Mouse (Mus musculus): Measurements from ENCODE around the gene Bloc1s3. TPM values are rescaled to one million over a fixed set of nuclear protein-coding genes. Genes with fewer than 3 reads are reported as not detected.

Bloc1s3 gene
- polyA plus RNA-seq, 1 experiment = 10.3 TPM

DNA sequence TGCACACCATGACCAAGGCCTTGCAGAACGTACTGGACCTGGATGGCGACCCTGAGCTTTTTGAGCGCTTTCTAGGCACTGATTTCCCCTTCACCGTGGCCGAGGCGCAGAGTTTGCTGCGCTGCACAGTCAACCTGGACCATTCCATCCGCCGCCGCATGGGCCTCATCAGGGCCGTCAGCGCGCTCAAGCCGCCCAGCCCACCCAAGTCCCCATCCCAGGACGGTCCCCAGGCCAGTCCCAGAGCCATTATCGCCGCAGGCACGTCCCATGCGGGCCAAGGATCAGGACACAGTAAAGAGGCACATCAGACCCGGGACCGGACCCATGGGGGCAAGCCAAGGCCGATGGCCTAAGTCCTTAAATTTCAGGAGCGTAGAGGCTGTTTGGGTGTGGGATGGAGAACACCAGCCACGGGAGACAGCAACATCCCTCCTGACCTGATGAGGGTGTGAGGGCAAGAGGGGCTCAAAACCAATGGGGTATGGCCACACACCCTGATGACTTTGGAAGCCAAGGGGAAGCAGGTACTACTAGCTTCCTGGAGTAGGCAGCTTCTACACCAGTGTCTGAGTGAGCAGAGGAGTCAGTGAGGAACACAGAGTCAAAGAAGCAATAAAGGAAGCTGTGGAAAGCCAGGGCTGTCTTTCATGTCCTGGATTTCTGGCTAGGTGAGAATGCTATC is 16.4 kb upstream of the Bloc1s3 start:
- no peak for TF ChIP-seq GATA1 (IDR thresholded peaks at IDR 0.05; ENCODE audit: low read length)

DNA sequence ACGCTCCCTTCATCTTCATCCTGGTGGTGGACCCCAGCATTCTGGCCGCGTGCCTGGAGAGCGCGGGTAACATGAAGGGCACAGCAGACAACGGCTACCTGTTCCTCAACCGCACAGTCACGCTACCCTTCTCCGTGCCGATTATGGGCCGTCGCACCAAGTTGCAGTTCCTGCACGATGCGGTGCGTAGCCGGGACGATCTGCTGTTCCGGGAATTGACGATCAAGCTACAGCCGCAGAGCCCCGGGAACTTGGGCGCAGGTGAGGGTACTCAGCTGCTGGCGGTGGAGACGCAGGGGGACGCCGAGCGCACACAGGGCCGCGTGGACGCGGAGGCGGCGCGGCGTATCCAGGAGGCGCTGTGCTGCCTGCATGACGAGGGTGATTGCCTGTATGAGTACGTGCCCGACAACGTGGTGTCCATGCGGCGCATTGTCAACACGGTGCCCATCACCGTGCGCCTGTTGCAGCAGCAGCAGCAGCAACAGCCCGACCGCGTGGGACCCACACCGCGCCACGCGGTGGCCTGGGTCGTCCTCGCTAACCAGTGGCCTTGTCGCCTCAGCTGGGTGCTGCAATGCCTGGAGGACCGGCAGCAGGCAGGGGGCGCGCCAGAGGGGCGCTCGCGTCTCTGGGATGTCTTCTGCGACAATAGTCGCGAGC is 15.7 kb upstream of the Bloc1s3 start:
- no peak for TF ChIP-seq GATA1 (IDR thresholded peaks at IDR 0.05; ENCODE audit: low read length)

DNA sequence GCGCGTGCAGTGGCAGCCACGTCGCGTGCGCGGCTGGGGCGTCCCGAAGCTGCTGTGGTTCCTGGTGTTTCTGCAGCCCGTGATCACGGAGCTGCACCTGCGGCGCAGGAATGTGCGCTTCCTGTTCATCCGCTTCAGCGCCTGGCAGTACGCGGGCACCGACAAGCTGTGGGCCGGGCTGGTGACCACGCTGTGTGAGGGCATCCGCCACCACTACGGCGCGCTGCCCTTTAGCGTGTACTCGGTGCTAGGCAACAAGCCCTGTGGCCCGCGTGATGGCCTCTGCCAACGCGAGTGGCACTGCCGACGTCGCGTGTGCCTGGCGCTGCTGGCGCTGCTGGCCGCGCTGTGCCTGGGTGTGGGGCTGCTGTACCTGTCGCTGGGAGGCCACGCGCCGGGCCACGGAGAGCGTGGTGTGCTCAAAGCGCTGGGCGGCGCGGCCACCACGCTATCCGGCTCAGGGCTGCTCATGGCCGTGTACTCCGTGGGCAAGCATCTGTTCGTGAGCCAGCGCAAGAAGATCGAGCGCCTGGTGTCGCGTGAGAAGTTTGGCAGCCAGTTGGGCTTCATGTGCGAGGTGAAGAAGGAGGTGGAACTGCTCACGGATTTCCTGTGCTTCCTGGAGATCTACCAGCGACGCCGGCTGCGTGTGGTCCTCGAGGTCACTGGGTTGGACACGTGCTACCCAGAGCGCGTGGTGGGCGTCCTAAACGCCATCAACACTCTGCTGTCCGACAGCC is 15.0 kb upstream of the Bloc1s3 start:
- no peak for TF ChIP-seq GATA1 (IDR thresholded peaks at IDR 0.05; ENCODE audit: low read length)

DNA sequence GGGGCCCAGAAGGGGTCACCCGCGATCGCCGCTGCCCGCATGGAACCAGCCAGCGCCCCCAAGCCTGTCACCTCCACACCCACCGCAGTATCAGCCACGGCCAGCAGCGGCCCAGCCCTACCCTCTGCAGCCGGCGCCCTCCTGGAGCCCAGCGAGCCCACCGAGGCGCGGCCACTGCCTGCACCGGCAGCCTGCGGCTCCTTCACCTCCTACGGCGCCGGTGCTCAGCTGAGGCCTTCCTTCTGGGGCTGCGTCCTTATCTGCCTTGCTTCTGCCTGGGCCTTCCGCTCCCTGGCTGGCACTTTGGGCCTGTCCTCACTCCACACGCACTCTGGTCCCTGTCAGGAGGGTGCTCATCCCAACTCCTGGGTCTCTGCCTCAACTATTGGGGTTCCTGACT is 11.9 kb upstream of the Bloc1s3 start:
- no peak for TF ChIP-seq GATA1 (IDR thresholded peaks at IDR 0.05; ENCODE audit: low read length)

DNA sequence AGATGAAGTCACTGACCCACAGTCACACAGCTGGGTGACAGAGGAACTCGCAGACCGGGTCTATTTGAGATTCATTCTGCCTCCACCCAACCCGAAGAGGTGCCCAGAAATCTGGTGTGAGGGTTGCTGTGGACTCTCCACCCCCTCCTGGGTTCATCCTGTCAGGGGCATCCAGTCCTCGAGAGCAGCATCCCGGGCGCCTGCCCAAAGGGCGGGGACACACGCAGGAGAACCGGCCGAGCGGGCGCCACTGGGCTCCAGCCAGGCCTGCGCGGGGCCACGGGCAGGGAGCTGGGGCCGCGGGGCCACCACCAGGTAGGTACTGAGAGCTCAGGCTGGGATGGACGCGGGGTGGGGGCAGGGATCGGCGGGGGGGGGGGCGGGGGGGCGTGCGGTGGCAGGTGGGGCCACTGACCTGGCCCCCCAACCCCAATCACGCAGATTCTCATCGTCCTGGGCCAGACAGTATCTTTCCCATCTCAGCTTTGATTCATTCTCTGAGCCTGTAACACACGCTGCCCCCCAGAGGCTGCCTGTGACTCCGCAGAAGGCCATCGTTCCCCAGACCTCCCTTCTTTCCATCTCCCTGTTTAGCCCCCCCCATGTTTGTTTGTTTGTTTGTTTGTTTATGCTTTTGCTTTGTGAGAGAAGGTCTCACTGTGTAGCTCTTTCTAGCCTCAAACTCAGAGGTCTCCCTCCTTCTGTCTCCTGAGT is 9.6 kb upstream of the Bloc1s3 start, which contains the start of gene Nkpd1:
TSS of gene Nkpd1 (plus strand) at position 187 of the 714 bp plus-strand sequence.
- TF ChIP-seq GATA1 (IDR thresholded peaks at IDR 0.05; ENCODE audit: low read length) = no peak

DNA sequence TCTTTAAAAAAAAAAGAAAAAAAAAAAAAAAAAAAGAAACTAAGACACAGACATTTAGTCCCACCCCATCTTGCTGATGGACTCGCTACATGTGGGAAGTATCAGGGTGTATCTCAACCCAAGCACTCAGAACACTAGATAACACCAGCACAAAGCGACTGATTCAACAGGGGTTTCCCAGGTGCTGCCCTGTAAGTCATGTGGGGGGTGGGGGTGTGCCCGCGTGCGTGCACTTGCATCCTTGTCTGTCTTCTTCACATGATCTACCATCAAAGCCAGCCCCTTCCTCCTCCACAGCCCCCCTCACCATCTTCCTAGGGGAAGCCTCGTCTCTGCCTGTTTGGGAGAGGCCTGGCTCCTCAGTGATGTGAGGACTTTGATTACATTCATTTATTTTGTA is 4.2 kb upstream of the Bloc1s3 start:
- TF ChIP-seq GATA1 (IDR thresholded peaks at IDR 0.05; ENCODE audit: low read length) = no peak

DNA sequence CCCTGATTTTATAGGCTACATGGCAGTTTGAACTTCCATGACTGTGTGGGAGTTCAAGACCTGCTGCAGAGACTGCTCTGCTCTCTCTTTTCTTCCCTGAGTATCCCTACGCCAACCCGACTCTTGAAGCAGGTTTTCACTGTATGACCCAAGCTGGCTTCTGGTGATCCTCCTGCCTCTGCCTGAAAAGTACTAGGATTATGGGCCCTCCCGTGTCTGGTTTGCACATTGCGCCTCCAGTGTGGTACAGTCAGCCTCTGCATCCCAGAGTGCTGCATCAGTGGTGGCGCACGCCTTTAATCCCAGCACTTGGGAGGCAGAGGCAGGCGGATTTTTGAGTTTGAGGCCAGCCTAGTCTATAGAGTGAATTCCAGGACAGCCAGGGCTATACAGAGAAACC is 1.6 kb upstream of the Bloc1s3 start:
- no peak for TF ChIP-seq GATA1 (IDR thresholded peaks at IDR 0.05; ENCODE audit: low read length)

DNA sequence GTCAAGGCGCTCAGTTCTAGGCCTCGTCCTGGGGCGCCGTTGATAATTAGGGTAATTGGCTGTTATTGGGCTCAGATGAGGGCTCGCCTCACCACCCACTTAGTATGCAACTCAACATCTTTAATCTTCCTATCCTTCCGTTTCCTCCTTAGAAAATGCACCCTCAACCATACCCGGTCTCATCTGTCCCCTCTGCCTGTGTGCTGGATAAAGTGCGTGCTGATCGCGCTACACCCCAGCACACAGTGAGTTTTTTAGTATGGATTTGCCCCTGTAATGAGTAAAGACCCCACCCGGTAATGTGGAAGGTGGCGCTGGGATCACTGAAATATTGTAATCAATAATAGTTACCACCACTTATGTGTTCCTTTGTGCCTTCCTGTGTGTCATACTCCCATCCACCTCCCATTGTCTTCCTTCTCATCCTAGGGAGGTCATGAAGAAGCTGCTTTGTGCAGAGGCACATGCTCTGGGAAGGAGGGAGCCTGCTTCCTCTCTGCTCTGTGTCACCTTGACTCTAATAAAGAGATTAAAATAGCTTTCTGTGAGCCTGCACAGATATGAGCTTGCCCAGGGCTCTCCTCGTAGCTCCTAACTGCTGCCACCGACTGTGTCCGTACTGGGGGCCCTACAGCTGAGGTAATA is 879 bp upstream of the Bloc1s3 start:
- TF ChIP-seq GATA1 (IDR thresholded peaks at IDR 0.05; ENCODE audit: low read length) = no peak

DNA sequence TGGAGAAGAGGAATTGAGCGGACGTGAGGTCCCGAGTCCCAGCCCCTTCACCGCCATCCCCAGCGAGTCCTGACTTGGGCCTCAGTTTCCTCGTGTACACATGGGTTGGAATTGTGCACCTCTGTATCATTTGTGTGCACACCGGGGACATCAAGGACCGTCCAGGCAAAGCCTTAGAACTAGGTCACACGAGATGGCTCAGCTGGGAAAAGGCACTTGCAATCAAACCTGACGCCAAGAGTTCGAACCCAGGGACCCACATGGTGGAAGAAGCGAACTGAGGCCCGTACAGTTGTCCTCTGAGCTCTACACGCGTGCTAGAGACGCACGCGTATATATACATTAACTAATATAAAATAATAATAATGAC is 570 bp downstream of the Bloc1s3 start:
- TF ChIP-seq GATA1 (IDR thresholded peaks at IDR 0.05; ENCODE audit: low read length) = no peak

DNA sequence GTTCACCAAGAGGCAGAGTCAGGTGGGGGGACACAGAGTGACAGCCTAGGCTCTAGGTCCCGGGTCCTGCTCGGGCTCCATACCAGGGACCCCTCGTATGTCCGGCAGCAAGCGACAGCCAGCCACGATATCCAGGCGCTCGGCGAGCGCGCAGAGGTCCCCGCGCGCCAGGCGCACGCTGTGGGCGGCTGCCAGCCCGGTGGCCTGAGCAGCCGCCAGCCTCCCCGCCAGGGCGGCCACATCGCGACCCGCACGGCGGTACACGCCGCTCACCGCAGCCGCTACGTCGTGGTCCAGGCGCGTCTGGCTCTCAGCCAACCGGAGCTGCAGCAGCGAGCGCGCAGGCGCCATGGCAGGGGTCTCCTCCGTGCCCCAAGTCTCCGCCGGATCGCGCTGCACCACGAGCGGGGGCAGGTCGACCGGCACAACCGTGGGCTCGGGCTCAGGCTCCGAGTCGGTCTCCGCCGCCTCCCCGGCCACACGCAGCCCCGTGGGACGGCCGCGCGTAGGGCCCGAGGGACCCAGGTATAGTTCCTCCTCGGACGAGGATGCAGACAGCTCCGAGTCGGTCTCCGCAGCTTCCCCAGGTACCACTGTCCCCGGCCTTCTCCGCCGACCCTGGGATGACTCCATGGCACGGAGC is 1.1 kb downstream of the Bloc1s3 start:
- no peak for TF ChIP-seq GATA1 (IDR thresholded peaks at IDR 0.05; ENCODE audit: low read length)

DNA sequence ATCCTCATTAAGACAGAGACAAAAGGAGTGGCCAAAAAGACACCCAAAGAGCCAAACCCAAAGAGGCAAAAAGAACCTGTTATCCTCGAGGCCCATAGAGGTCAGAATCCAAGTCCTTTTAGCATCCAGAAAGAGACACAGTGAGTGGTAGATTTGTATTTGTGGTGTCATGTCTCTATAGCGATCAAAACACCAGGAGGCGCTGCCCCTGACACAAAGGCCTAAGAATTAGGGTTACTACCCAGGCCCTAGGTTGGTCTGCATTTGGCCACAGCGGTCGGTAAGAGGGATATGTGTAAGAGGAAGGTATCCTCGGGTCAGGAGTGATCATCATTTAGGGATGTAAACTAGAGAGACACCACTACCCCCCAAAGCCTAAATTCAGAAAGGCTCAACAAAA is 1.8 kb downstream of the Bloc1s3 start:
- no peak for TF ChIP-seq GATA1 (IDR thresholded peaks at IDR 0.05; ENCODE audit: low read length)

DNA sequence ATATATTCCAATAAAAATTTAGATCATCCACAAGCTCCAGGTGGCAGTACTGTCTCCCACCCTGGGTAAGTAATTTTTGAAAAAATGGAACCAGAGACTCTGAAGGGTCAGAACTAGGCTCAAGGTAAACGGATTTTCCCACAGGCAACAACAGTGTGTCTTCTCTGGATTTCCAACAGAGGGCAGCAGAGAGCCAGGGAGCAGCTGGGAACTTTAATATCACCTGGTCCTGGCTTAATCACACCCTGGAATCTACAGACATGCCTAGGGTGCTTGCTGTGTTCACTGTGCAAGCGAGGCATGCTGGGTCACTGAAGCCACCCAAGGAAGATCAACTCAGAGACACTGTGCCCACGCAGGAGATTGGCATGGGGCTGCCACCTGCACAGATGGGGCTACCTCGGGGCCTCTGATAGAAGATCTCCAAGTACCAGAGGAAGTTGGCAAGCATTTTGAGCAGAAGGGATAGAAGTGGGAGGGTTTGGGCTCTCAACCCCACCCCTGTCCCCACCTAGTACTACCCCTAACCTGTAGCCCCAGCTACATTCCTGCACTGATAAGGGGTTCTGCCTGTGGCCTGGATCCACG is 4.6 kb downstream of the Bloc1s3 start:
- no peak for TF ChIP-seq GATA1 (IDR thresholded peaks at IDR 0.05; ENCODE audit: low read length)

DNA sequence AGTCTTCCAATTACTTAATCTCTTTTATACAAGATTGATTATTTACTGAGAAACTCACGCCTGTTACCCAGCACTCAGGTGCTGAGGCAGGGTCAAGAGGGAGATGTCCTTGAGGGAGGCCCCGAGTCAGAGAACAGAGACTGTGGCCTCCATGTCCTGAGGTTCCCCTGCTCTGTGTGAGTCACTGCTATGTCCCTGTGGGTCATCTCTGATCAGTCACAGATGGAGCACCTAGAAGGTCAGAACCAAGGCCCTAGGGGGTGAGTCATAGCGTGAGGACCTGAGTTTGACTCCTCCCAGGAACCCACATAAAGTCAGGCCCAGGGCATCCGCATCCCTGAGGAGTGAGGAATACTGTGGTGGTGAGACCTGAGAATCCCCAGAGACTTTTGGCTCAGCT is 6.5 kb downstream of the Bloc1s3 start:
- TF ChIP-seq GATA1 (IDR thresholded peaks at IDR 0.05; ENCODE audit: low read length) = no peak
